8 mouse cellular contexts compared by ENCODE assay signal in the genomic region with DNA sequence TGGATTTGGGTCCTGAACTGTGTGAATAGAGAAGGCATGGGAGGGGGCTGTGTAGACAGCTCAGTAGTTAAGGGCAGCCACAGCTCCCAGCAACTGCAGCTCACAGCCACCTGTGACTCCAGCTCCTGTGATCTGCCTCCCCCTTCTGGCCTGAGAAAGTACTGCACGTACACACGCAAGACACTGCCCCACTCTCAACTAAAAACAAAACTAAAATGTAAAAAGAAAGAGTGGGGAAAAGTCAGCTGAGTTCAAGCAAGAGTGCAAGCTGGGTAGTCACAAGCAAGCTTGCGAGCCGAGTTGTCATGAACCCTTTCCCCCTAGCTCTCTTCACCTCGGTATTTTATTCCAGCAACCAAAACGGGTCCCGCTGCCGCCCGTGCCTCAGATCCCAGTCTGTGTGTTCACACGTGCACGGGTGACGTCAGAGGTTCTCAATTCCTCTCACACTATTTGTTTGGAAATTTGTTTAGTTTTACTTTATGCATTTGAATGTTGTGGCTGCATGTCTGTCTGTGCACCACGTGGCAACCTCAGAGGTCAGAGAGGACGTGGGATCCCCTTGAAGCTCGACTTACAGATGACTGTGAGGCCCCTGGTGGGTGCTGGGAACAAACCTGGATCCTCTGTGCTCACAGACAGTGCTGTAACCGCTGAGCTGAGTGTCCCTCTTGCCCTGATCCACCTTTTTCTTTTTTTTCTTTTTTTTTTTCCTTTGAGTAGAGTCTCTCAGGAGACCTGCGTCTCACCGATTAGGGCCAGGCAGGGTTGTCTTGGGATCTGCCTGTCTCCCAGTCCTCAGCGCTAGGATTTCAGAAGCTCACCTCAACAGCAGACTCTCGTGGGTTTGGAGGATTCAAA. TPM values are rescaled to one million over a fixed set of nuclear protein-coding genes. Genes with fewer than 3 reads are reported as not detected.
A peak's percentile ranks its signal among the peaks of the same experiment; 100 is the strongest.
DNase-seq lines count a peak whose midpoint lies in the region; ATAC-seq and TF ChIP-seq lines count a peak whose summit lies in the region.

No protein-coding gene starts in this region.

- peak overlapping the region; percentile 55 for H3K4me2 ChIP-seq in hindbrain, postnatal 0 days (ENCODE audit: low read depth, low read length)

- in situ Hi-C loops in Patski (cut with MboI; ENCODE audit: low pct_unique_long_range_greater_than_20kb), result loop anchor here (5.0 to 25.0 kb wide), 3 partner anchors 43 to 147 kb away; a partner anchor contains a TSS

- POLR2A ChIA-PET in Patski (lab: Charles Lee), result interaction anchor here (0.7 to 1.5 kb wide), 3 partner anchors 10 to 63 kb away, joined by 3 to 4 read pairs (median 4); no protein-coding TSS in a partner anchor

- no peaks in the 10 kb centered on the region for H3K79me2 ChIP-seq in macrophage (ENCODE audit: inconsistent target)

- 11% methylated on average over 20 of the region's 20 CpGs for WGBS in hindbrain, postnatal 0 days
- 9% methylated on average over 20 of the region's 20 CpGs for WGBS in macrophage (ENCODE audit: missing documents)

- peaks cover 3% of the 10 kb centered on the region; the same call in 1 of the 2 replicates for H3K4me1 ChIP-seq in hindbrain, postnatal 0 days (ENCODE audit: insufficient read depth, low read length)

- H3K27ac ChIP-seq in gastrocnemius, adult 2 months, result peak overlapping the region; percentile 52
- H3K27ac ChIP-seq in hindbrain, postnatal 0 days, result no peak overlapping the region
- no peak overlapping the region for H3K27ac ChIP-seq in macrophage

- no peak overlapping the region for H3K9ac ChIP-seq in hindbrain, postnatal 0 days (replicated peaks; ENCODE audit: low read length)

- H3K36me3 ChIP-seq in hindbrain, postnatal 0 days (ENCODE audit: insufficient read depth, low read length), result no peaks in the 10 kb centered on the region
- H3K36me3 ChIP-seq in macrophage (ENCODE audit: inconsistent target), result no peaks in the 10 kb centered on the region

- H3K4me3 ChIP-seq in gastrocnemius, adult 2 months, result peak overlapping the region; percentile 75
- peak overlapping the region; percentile 29 for H3K4me3 ChIP-seq in hindbrain, postnatal 0 days (ENCODE audit: low read length)
- H3K4me3 ChIP-seq in macrophage (ENCODE audit: inconsistent target), result peak overlapping the region; percentile 23

- peak; percentile 33 for ATAC-seq in Patski
- peak; percentile 65 for ATAC-seq in hindbrain, postnatal 0 days

- peak; percentile 93 for TF ChIP-seq CTCF in Patski (IDR thresholded peaks at IDR 0.05)
- peak; percentile 97 for TF ChIP-seq CTCF in gastrocnemius, adult 2 months (IDR thresholded peaks at IDR 0.05)
- peak; percentile 97 for TF ChIP-seq CTCF in hindbrain, postnatal 0 days (IDR thresholded peaks at IDR 0.05; ENCODE audit: low read depth)

- intact Hi-C loops in gastrocnemius, adult 2 months (cut with DNase I), result loop anchor here (5.0 to 10.0 kb wide), 2 partner anchors 43 to 135 kb away; no protein-coding TSS in a partner anchor

- no peaks in the 10 kb centered on the region for H3K9me3 ChIP-seq in hindbrain, postnatal 0 days (ENCODE audit: low read length)

- peak; percentile 24 for DNase-seq in Patski (ENCODE audit: low read depth, low spot score)
- DNase-seq in cerebellum, postnatal 36 days, result peak; percentile 79 to 83
- DNase-seq in gastrocnemius, adult 2 months, result peak; percentile 82
- DNase-seq in hindbrain, postnatal 0 days (ENCODE audit: low spot score), result peak; percentile 86
- peak; percentile 74 to 88 for DNase-seq in left cerebral cortex, adult 18-20 months (ENCODE audit: low spot score in 2 of 2)
- DNase-seq in retina, postnatal 7 days (ENCODE audit: low read depth, low spot score), result peak; percentile 58
- peak; percentile 54 to 80 for DNase-seq in urinary bladder, adult 18-20 months (ENCODE audit: low spot score in 2 of 2)

- H3K27me3 ChIP-seq in Patski, result peaks cover 8% of the 10 kb centered on the region
- peaks cover 25% of the 10 kb centered on the region for H3K27me3 ChIP-seq in hindbrain, postnatal 0 days (ENCODE audit: insufficient read depth, low read length)

- CTCF ChIA-PET in Patski (lab: Charles Lee), result interaction anchor here (0.6 to 2.3 kb wide), 23 partner anchors 9 to 159 kb away, joined by 3 to 16 read pairs (median 5); a partner anchor contains a TSS

RNA-seq across cellular contexts. Expression of a gene that starts 15.0 kb away (rescaled TPM):
- polyA plus RNA-seq in Patski (2021) (not detected), macrophage (2018) (not detected in 3 replicates)
- total RNA-seq in gastrocnemius, adult 2 months (2021), result not detected
- 2.5 and 5.0 TPM in 2 replicates for total RNA-seq in hindbrain, postnatal 0 days (2014; rRNA removed)
- 0.57 and 0.74 TPM in 2 replicates for polyA plus RNA-seq in hindbrain, postnatal 0 days (2015; fragmentation: Nextera tagmentation; extraction: Ambion mirVana)
- not detected for total RNA-seq in left cerebral cortex, adult 18-20 months (2021)
- not detected for total RNA-seq in macrophage (2018; cell fraction: chromatin; rRNA removed)
- total RNA-seq in macrophage (2018; cell fraction: cytosol; rRNA removed), result not detected
- not detected for total RNA-seq in macrophage (2018; cell fraction: nucleus; rRNA removed)

RNA-seq across cellular contexts. Expression of a gene that starts 29.3 kb away (rescaled TPM):
- 0.24 TPM for polyA plus RNA-seq in Patski (2021)
- not detected for total RNA-seq in gastrocnemius, adult 2 months (2021)
- total RNA-seq in hindbrain, postnatal 0 days (2014; rRNA removed), result 0.61 and 1.1 TPM in 2 replicates
- polyA plus RNA-seq in hindbrain, postnatal 0 days (2015; fragmentation: Nextera tagmentation; extraction: Ambion mirVana), result 0.96 and 1.2 TPM in 2 replicates
- under 1 TPM; 0.12 to 0.21 TPM for total RNA-seq in left cerebral cortex, adult 18-20 months (2021)
- under 1 TPM in 14 of 26 experiments, not detected in 12; 0.15 to 0.75 (median 0.38) TPM for total RNA-seq in macrophage (2018; cell fraction: chromatin; rRNA removed)
- under 1 TPM in 20 of 26 experiments, not detected in 6; 0.03 to 0.24 (median 0.14) TPM for total RNA-seq in macrophage (2018; cell fraction: cytosol; rRNA removed)
- total RNA-seq in macrophage (2018; cell fraction: nucleus; rRNA removed), result under 1 TPM in 14 of 26 experiments, not detected in 12; 0.10 to 0.52 (median 0.26) TPM
- 0.05 TPM in 1 of 3 replicates, not detected in the others for polyA plus RNA-seq in macrophage (2018)

RNA-seq across cellular contexts. Expression of a gene that starts 51.7 kb away (rescaled TPM):
- 32.2 TPM for polyA plus RNA-seq in Patski (2021)
- total RNA-seq in gastrocnemius, adult 2 months (2021), result 10 to 100 TPM in 1 of 2 experiments, 1 to 10 TPM in 1; 9.8 to 10.4 TPM
- 47.2 and 51.0 TPM in 2 replicates for total RNA-seq in hindbrain, postnatal 0 days (2014; rRNA removed)
- 25.1 and 27.6 TPM in 2 replicates for polyA plus RNA-seq in hindbrain, postnatal 0 days (2015; fragmentation: Nextera tagmentation; extraction: Ambion mirVana)
- total RNA-seq in left cerebral cortex, adult 18-20 months (2021), result 10 to 100 TPM; 41.4 to 42.3 TPM
- 100 to 1,000 TPM in 11 of 26 experiments, 10 to 100 TPM in 15; 59.1 to 157 (median 92.8) TPM for total RNA-seq in macrophage (2018; cell fraction: chromatin; rRNA removed)
- 10 to 100 TPM; 11.6 to 31.0 (median 20.9) TPM for total RNA-seq in macrophage (2018; cell fraction: cytosol; rRNA removed)
- total RNA-seq in macrophage (2018; cell fraction: nucleus; rRNA removed), result 10 to 100 TPM; 40.6 to 77.9 (median 61.9) TPM
- 14.2 to 19.1 TPM (median 18.5 TPM) in 3 replicates for polyA plus RNA-seq in macrophage (2018)

Comparison
In these comparisons a context has a peak if more than half of its experiments do, and no peak if none do; other contexts are left out.
1. DNase-seq: peak in every context shown above with its lines; median percentile 86 in hindbrain, postnatal 0 days; 82 in gastrocnemius, adult 2 months; 81 in cerebellum, postnatal 36 days; 81 in left cerebral cortex, adult 18-20 months; 67 in urinary bladder, adult 18-20 months; 58 in retina, postnatal 7 days; 24 in Patski.
2. H3K4me3 ChIP-seq: peak in every context shown above with its lines; median percentile 75 in gastrocnemius, adult 2 months; 29 in hindbrain, postnatal 0 days; 23 in macrophage.